Mouse (Mus musculus): ENCODE results near the gene Pced1a.

The Pced1a gene

GRCm38 (mm10) chr2:130424126-130424853 lies at the start of gene Pced1a, which contains the start of gene Vps16:
Pced1a (minus strand) TSS chr2:130424701.
Vps16 (plus strand) TSS chr2:130424339.
- CTCF ChIA-PET: no interaction called here

- CTCF ChIA-PET: interaction anchor here (0.7 kb wide), 1 partner anchor 194 kb away, joined by 8 read pairs; no protein-coding TSS in a partner anchor
Observed at GRCm38 (mm10) chr2:130472908-130473510, 48.5 kb upstream of the Pced1a start.

- CTCF ChIA-PET: interaction anchor here (0.6 kb wide), 1 partner anchor 156 kb away, joined by 15 read pairs; no protein-coding TSS in a partner anchor
Observed at GRCm38 (mm10) chr2:130469935-130470334, 45.4 kb upstream of the Pced1a start.

GRCm38 (mm10) chr2:130469366-130469765 lies 44.9 kb upstream of the Pced1a start:
- CTCF ChIA-PET: interaction anchor here (0.6 kb wide), 1 partner anchor 155 kb away, joined by 15 read pairs; no protein-coding TSS in a partner anchor

GRCm38 (mm10) chr2:130466438-130466837 lies 41.9 kb upstream of the Pced1a start:
- CTCF ChIA-PET: no interaction called here

GRCm38 (mm10) chr2:130461287-130462071 lies 37.0 kb upstream of the Pced1a start:
- CTCF ChIA-PET: no interaction called here

- CTCF ChIA-PET: no interaction called here
Observed at GRCm38 (mm10) chr2:130459576-130459975, 35.1 kb upstream of the Pced1a start.

- CTCF ChIA-PET: no interaction called here
Observed at GRCm38 (mm10) chr2:130457871-130458270, 33.4 kb upstream of the Pced1a start.

GRCm38 (mm10) chr2:130454748-130455370 lies 30.4 kb upstream of the Pced1a start:
- CTCF ChIA-PET: interaction anchor here (0.6 kb wide), 1 partner anchor 219 kb away, joined by 3 read pairs; no protein-coding TSS in a partner anchor

GRCm38 (mm10) chr2:130453421-130453820 lies 28.9 kb upstream of the Pced1a start:
- CTCF ChIA-PET: interaction anchor here (0.6 kb wide), 1 partner anchor 36 kb away, joined by 3 read pairs; no protein-coding TSS in a partner anchor

- CTCF ChIA-PET: no interaction called here
Observed at GRCm38 (mm10) chr2:130452266-130452665, 27.8 kb upstream of the Pced1a start.

- CTCF ChIA-PET: no interaction called here
Observed at GRCm38 (mm10) chr2:130451727-130452090, 27.2 kb upstream of the Pced1a start.

- CTCF ChIA-PET: no interaction called here
Observed at GRCm38 (mm10) chr2:130451086-130451726, 26.7 kb upstream of the Pced1a start.

GRCm38 (mm10) chr2:130450434-130450796 lies 25.9 kb upstream of the Pced1a start:
- CTCF ChIA-PET: no interaction called here

- CTCF ChIA-PET: interaction anchor here (1.0 kb wide), 1 partner anchor 20 kb away, joined by 3 read pairs; no protein-coding TSS in a partner anchor
Observed at GRCm38 (mm10) chr2:130449794-130450433, 25.4 kb upstream of the Pced1a start, which contains the start of gene Ptpra. Ptpra (plus strand) TSS chr2:130450278.

- CTCF ChIA-PET: interaction anchor here (1.0 kb wide), 1 partner anchor 19 kb away, joined by 3 read pairs; no protein-coding TSS in a partner anchor
Observed at GRCm38 (mm10) chr2:130449021-130449793, 24.7 kb upstream of the Pced1a start.

- CTCF ChIA-PET: no interaction called here
Observed at GRCm38 (mm10) chr2:130448449-130448848, 23.9 kb upstream of the Pced1a start.

GRCm38 (mm10) chr2:130442162-130442561 lies 17.7 kb upstream of the Pced1a start:
- CTCF ChIA-PET: interaction anchor here (1.5 kb wide), 1 partner anchor 9 kb away, joined by 3 read pairs; no protein-coding TSS in a partner anchor

- CTCF ChIA-PET: no interaction called here
Observed at GRCm38 (mm10) chr2:130439840-130440480, 15.5 kb upstream of the Pced1a start.
